Mouse (Mus musculus) kidney, adult 9 months (tissue): ENCODE data around the gene Pld1.
"Not testable (repeated sequence)": the region's sequence is repeated elsewhere in the genome, so short reads cannot be mapped to it uniquely, and the experiment has no call there.

ENCODE experiments used
- DNase-seq: peaks from one replicate; pipeline ENCODE4 v3.0.0; 2022

Gene Pld1

GRCm38 (mm10) chr3:27945397-27945796 is 6.9 kb downstream of the Pld1 start:
- not testable (repeated sequence) for DNase-seq

- peak; percentile 44 for DNase-seq
Measured at GRCm38 (mm10) chr3:27949175-27949872, 10.8 kb downstream of the Pld1 start.

GRCm38 (mm10) chr3:27949873-27950250 is 11.4 kb downstream of the Pld1 start:
- no peak for DNase-seq

GRCm38 (mm10) chr3:27950726-27951125 is 12.2 kb downstream of the Pld1 start:
- DNase-seq = no peak

GRCm38 (mm10) chr3:27951721-27952120 is 13.2 kb downstream of the Pld1 start:
- DNase-seq = no peak

GRCm38 (mm10) chr3:27956006-27956405 is 17.5 kb downstream of the Pld1 start:
- DNase-seq = no peak

- DNase-seq = peak; percentile 87
Measured at GRCm38 (mm10) chr3:27959221-27959620, 20.7 kb downstream of the Pld1 start.

GRCm38 (mm10) chr3:27961162-27961561 is 22.7 kb downstream of the Pld1 start:
- no peak for DNase-seq

- DNase-seq = no peak
Measured at GRCm38 (mm10) chr3:27963795-27964201, 25.3 kb downstream of the Pld1 start.

- no peak for DNase-seq
Measured at GRCm38 (mm10) chr3:27968671-27969070, 30.2 kb downstream of the Pld1 start.

GRCm38 (mm10) chr3:27973936-27974335 is 35.4 kb downstream of the Pld1 start:
- no peak for DNase-seq

GRCm38 (mm10) chr3:27974981-27975380 is 36.5 kb downstream of the Pld1 start:
- DNase-seq = no peak

GRCm38 (mm10) chr3:27976931-27977544 is 38.5 kb downstream of the Pld1 start:
- DNase-seq = peak; percentile 50

GRCm38 (mm10) chr3:27978030-27978723 is 39.7 kb downstream of the Pld1 start:
- DNase-seq = no peak

- no peak for DNase-seq
Measured at GRCm38 (mm10) chr3:27981591-27981990, 43.1 kb downstream of the Pld1 start.

GRCm38 (mm10) chr3:27982436-27983017 is 44.0 kb downstream of the Pld1 start:
- DNase-seq = peak; percentile 93

- DNase-seq = no peak
Measured at GRCm38 (mm10) chr3:27983274-27983673, 44.8 kb downstream of the Pld1 start.

- peak; percentile 90 for DNase-seq
Measured at GRCm38 (mm10) chr3:27983935-27984577, 45.6 kb downstream of the Pld1 start.

GRCm38 (mm10) chr3:27984620-27985019 is 46.1 kb downstream of the Pld1 start:
- DNase-seq = no peak

- DNase-seq = peak; percentile 30
Measured at GRCm38 (mm10) chr3:27985344-27985743, 46.8 kb downstream of the Pld1 start.

- DNase-seq = peak; percentile 36
Measured at GRCm38 (mm10) chr3:27987891-27988536, 49.5 kb downstream of the Pld1 start.

- no peak for DNase-seq
Measured at GRCm38 (mm10) chr3:27991100-27991703, 52.7 kb downstream of the Pld1 start.
